Mouse (Mus musculus): ENCODE results near the gene Gm45785.

Gm45785 gene

GRCm38 (mm10) chr7:140831447-140831846, 24.7 kb downstream of the Gm45785 start:
- DNase-seq (ENCODE audit: low spot score in 2 of 2): no peak

- no peak for DNase-seq (ENCODE audit: low spot score in 2 of 2)
Measured at GRCm38 (mm10) chr7:140828171-140828881, 27.8 kb downstream of the Gm45785 start.

GRCm38 (mm10) chr7:140822731-140823130, 33.4 kb downstream of the Gm45785 start:
- DNase-seq (ENCODE audit: low spot score in 2 of 2): no peak

- no peak for DNase-seq (ENCODE audit: low spot score in 2 of 2)
Measured at GRCm38 (mm10) chr7:140821653-140822329, 34.3 kb downstream of the Gm45785 start, which contains the start of gene Zfp941. TSS of gene Zfp941 (minus strand) at chr7:140822178.

GRCm38 (mm10) chr7:140821305-140821652, 34.9 kb downstream of the Gm45785 start:
- DNase-seq (ENCODE audit: low spot score in 2 of 2): no peak

- no peak for DNase-seq (ENCODE audit: low spot score in 2 of 2)
Measured at GRCm38 (mm10) chr7:140820173-140820572, 36.0 kb downstream of the Gm45785 start.

- no peak for DNase-seq (ENCODE audit: low spot score in 2 of 2)
Measured at GRCm38 (mm10) chr7:140812850-140813249, 43.3 kb downstream of the Gm45785 start.

- no peak for DNase-seq (ENCODE audit: low spot score in 2 of 2)
Measured at GRCm38 (mm10) chr7:140811714-140812113, 44.4 kb downstream of the Gm45785 start.

- DNase-seq (ENCODE audit: low spot score in 2 of 2): no peak
Measured at GRCm38 (mm10) chr7:140810496-140810895, 45.6 kb downstream of the Gm45785 start.

GRCm38 (mm10) chr7:140805704-140806103, 50.4 kb downstream of the Gm45785 start:
- DNase-seq (ENCODE audit: low spot score in 2 of 2): peak in 1 of 2 experiments; percentile 22

GRCm38 (mm10) chr7:140802629-140803028, 53.5 kb downstream of the Gm45785 start:
- no peak for DNase-seq (ENCODE audit: low spot score in 2 of 2)

- DNase-seq (ENCODE audit: low spot score in 2 of 2): no peak
Measured at GRCm38 (mm10) chr7:140798212-140798611, 57.9 kb downstream of the Gm45785 start.

- no peak for DNase-seq (ENCODE audit: low spot score in 2 of 2)
Measured at GRCm38 (mm10) chr7:140797619-140798018, 58.5 kb downstream of the Gm45785 start.

GRCm38 (mm10) chr7:140793541-140793940, 62.6 kb downstream of the Gm45785 start:
- DNase-seq (ENCODE audit: low spot score in 2 of 2): no peak

- no peak for DNase-seq (ENCODE audit: low spot score in 2 of 2)
Measured at GRCm38 (mm10) chr7:140788053-140788435, 68.1 kb downstream of the Gm45785 start.

GRCm38 (mm10) chr7:140787406-140788052, 68.6 kb downstream of the Gm45785 start, which contains the start of gene Syce1:
TSS of gene Syce1 (minus strand) at chr7:140787852.
- DNase-seq (ENCODE audit: low spot score in 2 of 2): no peak

- DNase-seq (ENCODE audit: low spot score in 2 of 2): no peak
Measured at GRCm38 (mm10) chr7:140780548-140780947, 75.6 kb downstream of the Gm45785 start.

Data from spleen, postnatal 36 days (tissue).